Mouse (Mus musculus): ENCODE results near the gene Gabpa.

DNA sequence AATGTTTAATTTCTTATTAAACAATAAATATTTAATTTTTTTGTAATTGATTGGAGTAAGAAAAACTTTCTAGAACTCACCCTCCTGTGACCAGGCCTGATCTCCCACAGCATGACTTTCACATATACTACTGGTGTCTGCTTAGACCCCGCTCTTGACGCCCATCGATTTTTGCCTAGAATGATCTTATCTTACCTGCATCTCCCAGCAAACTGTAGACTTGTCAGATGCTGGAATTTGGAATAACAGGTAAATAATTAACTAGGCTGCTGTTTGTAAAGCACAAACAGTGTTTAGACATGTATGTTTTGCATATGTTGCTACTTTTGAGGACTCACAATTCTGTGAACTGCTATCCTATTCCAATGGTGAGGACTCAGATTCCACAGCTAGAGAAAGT, 28.6 kb upstream of the Gabpa start:
- no peak for TF ChIP-seq CTCF (IDR thresholded peaks at IDR 0.05; ENCODE audit: borderline replicate concordance, control insufficient read depth, extremely low read depth, insufficient read depth, low read length, poor library complexity)
- no peak for TF ChIP-seq POLR2A (IDR thresholded peaks at IDR 0.05; ENCODE audit: control insufficient read depth, extremely low read depth, insufficient read depth, low read length, poor library complexity)

Data from thymus, adult 2 months (tissue).